Mouse (Mus musculus) CH12.LX (cell line): ENCODE measurements around the gene Sept9. TPM values are rescaled to one million over a fixed set of nuclear protein-coding genes. Genes with fewer than 3 reads are reported as not detected.

Experiments
- DNase-seq: peaks from one replicate; pipeline ENCODE4 v3.0.0-alpha.2; 2013; ENCODE audit errors: extremely low read depth
- H3K27ac ChIP-seq: 2 replicates; pipeline ENCODE4 v1.5.1; 2012; ENCODE audit warnings: low read depth, mild to moderate bottlenecking, control low read depth, moderate library complexity; ENCODE audit not compliant: insufficient read depth
- H3K27me3 ChIP-seq: replicated peaks from 2 replicates; pipeline ENCODE3; 2012; ENCODE audit warnings: inconsistent platforms
- H3K36me3 ChIP-seq, 2 experiments: replicated peaks in 1 of 2; 2 replicates each; pipeline versions ENCODE3 to v1.6.1; 2012; ENCODE audit warnings: inconsistent platforms in 1 of 2, low read length in 1 of 2, mild to moderate bottlenecking in 1 of 2, mixed read lengths in 1 of 2, moderate library complexity in 1 of 2; ENCODE audit not compliant: control insufficient read depth in 1 of 2, insufficient read depth in 1 of 2
- H3K4me1 ChIP-seq, 2 experiments: 2 replicates each; pipeline ENCODE4 v1.6.1; 2012; ENCODE audit warnings: inconsistent platforms in 1 of 2, moderate library complexity in 1 of 2; ENCODE audit not compliant: insufficient read depth in 2 of 2, control insufficient read depth in 1 of 2
- H3K4me2 ChIP-seq: 2 replicates; pipeline ENCODE4 v1.6.1; 2012; ENCODE audit warnings: low read depth, mild to moderate bottlenecking, control low read depth; ENCODE audit not compliant: poor library complexity, insufficient read depth, severe bottlenecking
- H3K4me3 ChIP-seq, 3 experiments: fragments of 150-350 bp in 1 of 3; sonication (generic) in 1 of 3; replicated peaks in 1 of 3; 2 replicates each; pipeline versions ENCODE3 to v1.5.1; 2011 to 2012; ENCODE audit warnings: low read depth in 2 of 3, low read length in 2 of 3, mild to moderate bottlenecking in 2 of 3, moderate library complexity in 2 of 3, control low read depth in 1 of 3, improper control_type of control experiment in 1 of 3, inconsistent platforms in 1 of 3, mixed read lengths in 1 of 3; ENCODE audit not compliant: poor library complexity in 1 of 3
- H3K79me2 ChIP-seq: replicated peaks from 2 replicates; pipeline ENCODE4 v1.6.1; 2012; ENCODE audit warnings: mild to moderate bottlenecking, moderate library complexity; ENCODE audit not compliant: control insufficient read depth, poor library complexity, insufficient read depth, severe bottlenecking; ENCODE audit errors: extremely low read depth
- H3K9ac ChIP-seq: 2 replicates; pipeline ENCODE4 v1.6.1; 2012; ENCODE audit warnings: low read depth, mild to moderate bottlenecking, control low read depth, moderate library complexity; ENCODE audit not compliant: insufficient read depth
- H3K9me3 ChIP-seq: replicated peaks from 2 replicates; pipeline ENCODE3; 2012; ENCODE audit warnings: low read length, inconsistent platforms, mixed read lengths
- BHLHE40 ChIP-seq: IDR thresholded peaks from 2 replicates; pipeline ENCODE4 v1.6.1; 2011; ENCODE audit warnings: mild to moderate bottlenecking, low read depth, low read length, improper control_type of control experiment
- CHD1 ChIP-seq: IDR thresholded peaks from 2 replicates; pipeline ENCODE4 v1.6.1; 2012; ENCODE audit warnings: low read depth, low read length, improper control_type of control experiment, inconsistent platforms
- CHD2 ChIP-seq: IDR thresholded peaks from 2 replicates; pipeline ENCODE4 v1.6.1; 2011; ENCODE audit warnings: low read length, improper control_type of control experiment
- CTCF ChIP-seq, 2 experiments: IDR thresholded peaks in 1 of 2; conservative IDR thresholded peaks in 1 of 2; 2 replicates each; pipeline ENCODE4 v1.5.1; 2011 to 2012; ENCODE audit warnings: low read depth in 2 of 2, low read length in 2 of 2, improper control_type of control experiment in 1 of 2, inconsistent platforms in 1 of 2, mild to moderate bottlenecking in 1 of 2, moderate library complexity in 1 of 2
- E2F4 ChIP-seq: IDR thresholded peaks from 2 replicates; pipeline ENCODE4 v1.6.1; 2011; ENCODE audit warnings: low read depth, low read length, improper control_type of control experiment; ENCODE audit not compliant: insufficient replicate concordance
- ELF1 ChIP-seq: IDR thresholded peaks from 2 replicates; pipeline ENCODE4 v1.6.1; 2014; ENCODE audit warnings: low read depth, mild to moderate bottlenecking, inconsistent platforms, low read length, improper control_type of control experiment
- EP300 ChIP-seq: IDR thresholded peaks from 2 replicates; pipeline ENCODE4 v1.6.1; 2011; ENCODE audit warnings: low read length, improper control_type of control experiment
- ETS1 ChIP-seq: conservative IDR thresholded peaks from 2 replicates; pipeline ENCODE4 v1.6.1; 2012; ENCODE audit warnings: low read depth, mild to moderate bottlenecking, inconsistent platforms, low read length, improper control_type of control experiment, moderate library complexity
- GABPA ChIP-seq: IDR thresholded peaks from 2 replicates; pipeline ENCODE4 v1.6.1; 2012; ENCODE audit warnings: low read depth, low read length, improper control_type of control experiment, inconsistent platforms; ENCODE audit not compliant: insufficient replicate concordance
- HCFC1 ChIP-seq: IDR thresholded peaks from 2 replicates; pipeline ENCODE4 v1.6.1; 2012; ENCODE audit warnings: low read depth, mild to moderate bottlenecking, inconsistent platforms, low read length, improper control_type of control experiment
- IRF4 ChIP-seq: IDR thresholded peaks from 2 replicates; pipeline ENCODE4 v1.6.1; 2014; ENCODE audit warnings: low read depth, mild to moderate bottlenecking, inconsistent platforms, low read length, improper control_type of control experiment
- JUN ChIP-seq: IDR thresholded peaks from 2 replicates; pipeline ENCODE4 v1.6.1; 2011; ENCODE audit warnings: low read depth, mild to moderate bottlenecking, low read length, improper control_type of control experiment, moderate library complexity; ENCODE audit not compliant: insufficient read depth
- JUND ChIP-seq: conservative IDR thresholded peaks from 2 replicates; pipeline ENCODE4 v1.6.1; 2011; ENCODE audit warnings: low read depth, low read length, improper control_type of control experiment
- KAT2A ChIP-seq: IDR thresholded peaks from 2 replicates; pipeline ENCODE4 v1.6.1; 2012; ENCODE audit warnings: low read length, improper control_type of control experiment, inconsistent platforms; ENCODE audit not compliant: insufficient replicate concordance
- MAFK ChIP-seq: IDR thresholded peaks from 2 replicates; pipeline ENCODE4 v1.6.1; 2011; ENCODE audit warnings: low read length, improper control_type of control experiment; ENCODE audit not compliant: insufficient replicate concordance
- MAX ChIP-seq: IDR thresholded peaks from 2 replicates; pipeline ENCODE4 v1.6.1; 2011; ENCODE audit warnings: low read length, improper control_type of control experiment
- MAZ ChIP-seq: IDR thresholded peaks from 2 replicates; pipeline ENCODE4 v1.6.1; 2012; ENCODE audit warnings: low read depth, mild to moderate bottlenecking, inconsistent platforms, low read length, improper control_type of control experiment, moderate library complexity
- MEF2A ChIP-seq: IDR thresholded peaks from 2 replicates; pipeline ENCODE4 v1.6.1; 2014; ENCODE audit warnings: low read depth, mild to moderate bottlenecking, inconsistent platforms, low read length, improper control_type of control experiment, borderline replicate concordance
- MXI1 ChIP-seq: IDR thresholded peaks from 2 replicates; pipeline ENCODE4 v1.6.1; 2011; ENCODE audit warnings: mild to moderate bottlenecking, low read depth, low read length, improper control_type of control experiment
- MYC ChIP-seq: IDR thresholded peaks from 2 replicates; pipeline ENCODE4 v1.6.1; 2011; ENCODE audit warnings: low read depth, mild to moderate bottlenecking, improper control_type of control experiment, low read length
- NELFE ChIP-seq: IDR thresholded peaks from 2 replicates; pipeline ENCODE4 v1.6.1; 2011; ENCODE audit warnings: low read depth, low read length, improper control_type of control experiment
- NRF1 ChIP-seq: IDR thresholded peaks from 2 replicates; pipeline ENCODE4 v1.6.1; 2014; ENCODE audit warnings: low read depth, mild to moderate bottlenecking, inconsistent platforms, low read length, improper control_type of control experiment, moderate library complexity
- PAX5 ChIP-seq: IDR thresholded peaks from 2 replicates; pipeline ENCODE4 v1.6.1; 2012; ENCODE audit warnings: low read length, inconsistent platforms, mixed read lengths
- POLR2A ChIP-seq: IDR thresholded peaks from 2 replicates; pipeline ENCODE4 v1.6.1; 2011; ENCODE audit warnings: low read depth, mild to moderate bottlenecking, improper control_type of control experiment, low read length
- POLR2AphosphoS2 ChIP-seq: IDR thresholded peaks from 2 replicates; pipeline ENCODE4 v1.6.1; 2011; ENCODE audit warnings: low read depth, low read length, improper control_type of control experiment
- RAD21 ChIP-seq: IDR thresholded peaks from 2 replicates; pipeline ENCODE4 v1.6.1; 2011; ENCODE audit warnings: low read depth, mild to moderate bottlenecking, low read length, improper control_type of control experiment, moderate library complexity
- RCOR1 ChIP-seq: conservative IDR thresholded peaks from 2 replicates; pipeline ENCODE4 v1.6.1; 2012; ENCODE audit warnings: low read depth, mild to moderate bottlenecking, inconsistent platforms, low read length, improper control_type of control experiment
- SIN3A ChIP-seq: IDR thresholded peaks from 2 replicates; pipeline ENCODE4 v1.6.1; 2012; ENCODE audit warnings: low read length, improper control_type of control experiment, inconsistent platforms
- SMC3 ChIP-seq: IDR thresholded peaks from 2 replicates; pipeline ENCODE4 v1.6.1; 2011; ENCODE audit warnings: low read depth, low read length, improper control_type of control experiment
- TBP ChIP-seq: conservative IDR thresholded peaks from 2 replicates; pipeline ENCODE4 v1.6.1; 2011; ENCODE audit warnings: low read depth, low read length, improper control_type of control experiment
- TCF12 ChIP-seq: IDR thresholded peaks from 2 replicates; pipeline ENCODE4 v1.6.1; 2014; ENCODE audit warnings: low read depth, mild to moderate bottlenecking, inconsistent platforms, low read length, improper control_type of control experiment
- UBTF ChIP-seq: IDR thresholded peaks from 2 replicates; pipeline ENCODE4 v1.6.1; 2012; ENCODE audit warnings: low read depth, mild to moderate bottlenecking, inconsistent platforms, low read length, improper control_type of control experiment, moderate library complexity
- USF1 ChIP-seq: IDR thresholded peaks from 2 replicates; pipeline ENCODE4 v1.6.1; 2014; ENCODE audit warnings: low read depth, mild to moderate bottlenecking, inconsistent platforms, low read length, improper control_type of control experiment
- USF2 ChIP-seq: conservative IDR thresholded peaks from 2 replicates; pipeline ENCODE4 v1.6.1; 2011; ENCODE audit warnings: low read depth, low read length, improper control_type of control experiment
- ZC3H11A ChIP-seq: IDR thresholded peaks from 2 replicates; pipeline ENCODE4 v1.6.1; 2012; ENCODE audit warnings: low read depth, mild to moderate bottlenecking, inconsistent platforms, low read length, improper control_type of control experiment
- ZKSCAN1 ChIP-seq: IDR thresholded peaks from 2 replicates; pipeline ENCODE4 v1.6.1; 2012; ENCODE audit warnings: low read depth, inconsistent platforms, low read length, improper control_type of control experiment, borderline replicate concordance
- ZMIZ1 ChIP-seq: IDR thresholded peaks from 2 replicates; pipeline ENCODE4 v1.6.1; 2012; ENCODE audit warnings: low read depth, mild to moderate bottlenecking, inconsistent platforms, low read length, improper control_type of control experiment
- ZNF384 ChIP-seq: IDR thresholded peaks from 2 replicates; pipeline ENCODE4 v1.6.1; 2012; ENCODE audit warnings: low read depth, low read length, improper control_type of control experiment, inconsistent platforms
- dilution Hi-C: fragments of 300-500 bp; cut with MboI; formaldehyde crosslinking; loops from 2 replicates; pipeline ENCODE4 v1.14.3; 2020; ENCODE audit warnings: low sequenced_read_pairs; ENCODE audit not compliant: extremely low pct_unique_long_range_greater_than_20kb, extremely low pct_ligation_motif_present
- in situ Hi-C: fragments of 300-500 bp; cut with MboI; formaldehyde crosslinking; loops from 3 replicates; pipeline ENCODE4 v1.14.3; 2019; ENCODE audit warnings: low sequenced_read_pairs, low pct_ligation_motif_present, low pct_unique_long_range_greater_than_20kb, mixed read lengths
- polyA plus RNA-seq: library from polyadenylated mRNA; unstranded; fragments of >175 nt; gene quantifications from 2 replicates; pipeline ENCODE4 v1.2.1, GENCODE M21; 2012; ENCODE audit warnings: low read depth; ENCODE audit not compliant: insufficient read length
- total RNA-seq, 2 experiments: library from RNA; depleted of rRNA; stranded (reverse); fragments of 300-350 nt in 1 of 2; fragments of >200 nt in 1 of 2; gene quantifications; 2 replicates each; pipeline ENCODE4 v1.2.3; 2012 to 2014

Gene Sept9
- total and polyA plus RNA-seq, 3 experiments: 47.6 to 128 (median 110) TPM

DNA sequence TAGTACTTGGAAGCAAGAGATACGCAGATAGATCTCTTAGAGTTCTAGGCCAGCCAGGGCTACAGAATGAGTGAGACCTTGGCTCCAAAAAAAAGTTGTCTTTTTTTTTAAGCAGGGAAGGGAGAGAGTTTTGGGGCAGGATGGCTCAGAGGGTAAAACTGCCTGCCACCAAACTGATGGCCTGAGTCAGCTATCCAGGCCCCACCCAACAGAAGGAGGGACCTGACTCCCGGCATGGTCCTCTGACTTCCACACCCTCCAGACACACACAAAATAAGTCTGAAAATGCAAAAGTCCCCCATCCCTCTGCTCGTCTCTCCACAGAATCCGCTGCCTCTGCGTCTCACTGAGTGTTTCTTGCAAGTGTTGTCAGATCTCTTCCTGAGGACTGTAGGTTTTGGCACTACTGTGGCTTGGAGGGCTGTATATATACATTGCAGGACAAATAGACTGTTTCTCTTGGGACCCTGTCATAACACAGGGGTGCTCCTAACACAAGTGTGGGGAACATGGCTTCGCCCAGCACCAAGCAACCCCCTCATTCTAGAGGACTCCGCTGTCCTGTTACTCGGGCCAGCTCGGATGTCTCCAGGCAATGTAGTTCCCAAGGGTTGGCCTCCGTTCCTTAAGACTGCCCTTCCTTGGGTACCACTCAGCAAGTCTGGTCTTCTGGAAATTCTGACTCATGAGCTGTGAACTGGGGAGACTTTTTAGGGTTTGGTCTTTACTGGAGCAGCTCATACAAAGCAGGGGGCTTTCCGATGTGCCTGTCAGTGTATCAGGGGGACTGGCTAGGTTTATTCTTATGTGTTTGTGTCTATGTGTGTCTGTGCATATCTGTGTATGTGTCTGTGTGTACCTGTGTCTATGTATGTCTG lies 41.6 kb downstream of the Sept9 start:
- Histone ChIP-seq H3K4me2 (no peak overlapping the region), H3K36me3 (no peaks in the 10 kb centered on the region), H3K9me3 (no peaks in the 10 kb centered on the region), H3K4me1 (peaks cover 34 to 66% of the 10 kb centered on the region in 2 experiments), H3K27me3 (no peaks in the 10 kb centered on the region), H3K79me2 (no peaks in the 10 kb centered on the region), H3K4me3 (peak overlapping the region in 1 of 3 experiments; percentile 5), H3K27ac (no peak overlapping the region), H3K9ac (no peak overlapping the region)
- TF ChIP-seq IRF4: no peak
- TF ChIP-seq MAZ: no peak
- no peak for TF ChIP-seq GABPA
- no peak for TF ChIP-seq TCF12
- TF ChIP-seq MYC: no peak
- TF ChIP-seq ZC3H11A: no peak
- no peak for TF ChIP-seq MAFK
- TF ChIP-seq CHD2: no peak
- TF ChIP-seq MAX: no peak
- TF ChIP-seq SMC3: no peak
- no peak for TF ChIP-seq CHD1
- TF ChIP-seq CTCF (conservative IDR thresholded peaks at IDR 0.05 in 1 of 2, IDR thresholded peaks at IDR 0.05 in 1 of 2; ENCODE audit: low read depth in 2 of 2, low read length in 2 of 2): no peak
- TF ChIP-seq KAT2A: no peak
- TF ChIP-seq RCOR1: no peak
- TF ChIP-seq TBP: no peak
- TF ChIP-seq ELF1: no peak
- TF ChIP-seq PAX5: no peak
- TF ChIP-seq USF2: no peak
- TF ChIP-seq POLR2AphosphoS2: no peak
- TF ChIP-seq ZNF384: no peak
- no peak for TF ChIP-seq POLR2A
- peak; percentile 97 for TF ChIP-seq JUND
- TF ChIP-seq JUN: peak; percentile 89
- TF ChIP-seq MEF2A: 0 out of 2 replicates have a peak, but pooled peaks have one; percentile 17
- no peak for TF ChIP-seq E2F4
- no peak for TF ChIP-seq SIN3A
- no peak for TF ChIP-seq UBTF
- no peak; the same call in 1 of the 2 replicates for TF ChIP-seq BHLHE40
- no peak for TF ChIP-seq HCFC1
- TF ChIP-seq NRF1: no peak
- no peak for TF ChIP-seq RAD21
- no peak for TF ChIP-seq MXI1
- peak; percentile 82 for TF ChIP-seq EP300
- no peak for TF ChIP-seq ZKSCAN1
- no peak for TF ChIP-seq NELFE
- TF ChIP-seq ZMIZ1: no peak
- TF ChIP-seq ETS1: peak; percentile 69; the same call in 1 of the 2 replicates
- no peak for TF ChIP-seq USF1
- in situ Hi-C loops (no loop called here), dilution Hi-C loops (loop anchor here (25.0 kb wide), 1 partner anchor 121 kb away; no protein-coding TSS in a partner anchor)
- DNase-seq: no peak
